Mouse (Mus musculus) liver, embryonic 13.5 days (tissue): ENCODE data around the gene Nt5m. TPM values are rescaled to one million over a fixed set of nuclear protein-coding genes. Genes with fewer than 3 reads are reported as not detected.

Source experiments
- ATAC-seq: fragments of 200-750 bp; cut with Nextera tagmentation; 2 replicates; pipeline ENCODE4 v1.8.0; 2017; ENCODE audit warnings: low read depth, mild to moderate bottlenecking, moderate number of reproducible peaks, moderate library complexity
- DNase-seq: peaks from one replicate; pipeline ENCODE4 v3.0.0; 2022
- H3K27ac ChIP-seq: fragments of 300-500 bp; sonication (generic); 2 replicates; pipeline ENCODE4 v1.5.1; 2015; ENCODE audit warnings: moderate library complexity, mild to moderate bottlenecking, inconsistent platforms
- H3K27me3 ChIP-seq: fragments of 300-500 bp; sonication (generic); 2 replicates; pipeline ENCODE4 v1.6.1; 2015; ENCODE audit warnings: mild to moderate bottlenecking, inconsistent platforms
- H3K36me3 ChIP-seq: fragments of 300-500 bp; sonication (generic); 2 replicates; pipeline ENCODE4 v1.6.1; 2015; ENCODE audit warnings: mild to moderate bottlenecking, inconsistent platforms
- H3K4me1 ChIP-seq: fragments of 300-500 bp; sonication (generic); replicated peaks from 2 replicates; pipeline ENCODE4 v1.6.1; 2015; ENCODE audit warnings: inconsistent platforms
- H3K4me2 ChIP-seq: fragments of 300-500 bp; sonication (generic); 2 replicates; pipeline ENCODE4 v1.6.1; 2015; ENCODE audit warnings: inconsistent platforms, mild to moderate bottlenecking, moderate library complexity
- H3K4me3 ChIP-seq: fragments of 300-500 bp; sonication (generic); replicated peaks from 2 replicates; pipeline ENCODE4 v1.5.1; 2015; ENCODE audit warnings: mild to moderate bottlenecking, inconsistent platforms
- H3K9ac ChIP-seq: fragments of 300-500 bp; sonication (generic); 2 replicates; pipeline ENCODE4 v1.6.1; 2015; ENCODE audit warnings: mild to moderate bottlenecking, inconsistent platforms
- H3K9me3 ChIP-seq: fragments of 300-500 bp; sonication (generic); replicated peaks from 2 replicates; pipeline ENCODE4 v1.6.1; 2016; ENCODE audit warnings: inconsistent platforms
- WGBS: fragments of 180-500 bp; shearing (Covaris S2); methylation state at CpG from one replicate; pipeline ENCODE4 v1.1.7; 2015; ENCODE audit not compliant: insufficient replicate concordance; 5-methylcytosine and 5-hydroxymethylcytosine counted together
- polyA plus RNA-seq: library from polyadenylated mRNA; unstranded; fragments of >200 nt; fragmentation: Nextera tagmentation; extraction: Ambion mirVana; gene quantifications from 2 replicates; pipeline ENCODE4 v1.2.1, GENCODE M21; 2015

The Nt5m gene
- polyA plus RNA-seq, 1 experiment from 2014 or later: 14.4 TPM

DNA sequence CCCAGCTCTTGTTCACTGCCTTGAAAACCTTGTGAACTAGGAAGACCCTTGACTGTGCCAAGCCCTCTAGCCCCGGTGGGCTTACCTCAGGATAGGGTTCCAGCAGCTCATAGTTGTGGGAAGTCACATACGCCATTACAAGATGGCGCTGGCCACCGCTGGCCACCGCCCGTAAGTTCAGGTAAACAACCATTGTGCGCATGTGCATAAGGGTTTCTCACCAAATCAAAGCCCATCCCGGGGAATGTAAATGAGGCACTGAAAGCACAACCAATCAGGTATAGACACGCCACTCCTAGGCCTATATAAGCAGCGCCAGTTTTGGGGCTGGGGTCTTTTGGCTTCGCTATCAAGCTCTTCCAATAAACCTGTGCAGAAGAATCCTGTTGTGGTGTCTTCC lies 7.1 kb downstream of the Nt5m start:
- peaks cover 11% of the 10 kb centered on the region; the same call in 1 of the 2 replicates for H3K36me3 ChIP-seq
- no peaks in the 10 kb centered on the region for H3K27me3 ChIP-seq
- no peak overlapping the region for H3K4me2 ChIP-seq
- H3K4me3 ChIP-seq: no peak overlapping the region
- H3K27ac ChIP-seq: no peak overlapping the region
- WGBS: 83% methylated on average over 11 of the region's 11 CpGs
- ATAC-seq (no peak), DNase-seq (no peak)
- peaks cover 35% of the 10 kb centered on the region for H3K4me1 ChIP-seq
- H3K9me3 ChIP-seq: no peaks in the 10 kb centered on the region
- H3K9ac ChIP-seq: no peak overlapping the region

DNA sequence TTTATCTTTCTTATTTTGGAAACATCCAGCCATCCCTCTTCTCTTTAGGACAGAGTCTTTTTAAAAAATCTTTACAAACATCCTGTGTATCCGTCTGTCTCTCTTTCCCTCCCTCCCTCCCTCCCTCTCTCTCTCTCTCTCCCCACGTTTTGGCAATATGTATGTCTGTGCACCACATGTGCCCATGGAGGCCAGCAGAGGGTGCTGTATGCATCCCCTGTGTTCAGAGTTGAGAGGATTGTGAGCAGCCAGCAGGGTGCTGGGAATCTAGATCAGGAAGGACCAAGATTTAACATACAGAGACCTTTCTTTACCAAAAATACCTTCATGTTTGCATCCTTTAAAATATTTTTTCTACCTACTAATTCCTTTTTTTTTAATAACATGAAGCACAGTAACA lies 7.9 kb downstream of the Nt5m start:
- Histone ChIP-seq H3K27me3 (no peaks in the 10 kb centered on the region), H3K4me1 (peaks cover 36% of the 10 kb centered on the region), H3K9me3 (no peaks in the 10 kb centered on the region), H3K4me2 (peak overlapping the region; percentile 87), H3K27ac (no peak overlapping the region), H3K4me3 (peak overlapping the region; percentile 76), H3K9ac (no peak overlapping the region), H3K36me3 (peaks cover 11% of the 10 kb centered on the region; the same call in 1 of the 2 replicates)
- 10% methylated on average over 2 of the region's 2 CpGs for WGBS
- ATAC-seq (peak; percentile 46; the same call in 1 of the 2 replicates), DNase-seq (peak; percentile 53)

DNA sequence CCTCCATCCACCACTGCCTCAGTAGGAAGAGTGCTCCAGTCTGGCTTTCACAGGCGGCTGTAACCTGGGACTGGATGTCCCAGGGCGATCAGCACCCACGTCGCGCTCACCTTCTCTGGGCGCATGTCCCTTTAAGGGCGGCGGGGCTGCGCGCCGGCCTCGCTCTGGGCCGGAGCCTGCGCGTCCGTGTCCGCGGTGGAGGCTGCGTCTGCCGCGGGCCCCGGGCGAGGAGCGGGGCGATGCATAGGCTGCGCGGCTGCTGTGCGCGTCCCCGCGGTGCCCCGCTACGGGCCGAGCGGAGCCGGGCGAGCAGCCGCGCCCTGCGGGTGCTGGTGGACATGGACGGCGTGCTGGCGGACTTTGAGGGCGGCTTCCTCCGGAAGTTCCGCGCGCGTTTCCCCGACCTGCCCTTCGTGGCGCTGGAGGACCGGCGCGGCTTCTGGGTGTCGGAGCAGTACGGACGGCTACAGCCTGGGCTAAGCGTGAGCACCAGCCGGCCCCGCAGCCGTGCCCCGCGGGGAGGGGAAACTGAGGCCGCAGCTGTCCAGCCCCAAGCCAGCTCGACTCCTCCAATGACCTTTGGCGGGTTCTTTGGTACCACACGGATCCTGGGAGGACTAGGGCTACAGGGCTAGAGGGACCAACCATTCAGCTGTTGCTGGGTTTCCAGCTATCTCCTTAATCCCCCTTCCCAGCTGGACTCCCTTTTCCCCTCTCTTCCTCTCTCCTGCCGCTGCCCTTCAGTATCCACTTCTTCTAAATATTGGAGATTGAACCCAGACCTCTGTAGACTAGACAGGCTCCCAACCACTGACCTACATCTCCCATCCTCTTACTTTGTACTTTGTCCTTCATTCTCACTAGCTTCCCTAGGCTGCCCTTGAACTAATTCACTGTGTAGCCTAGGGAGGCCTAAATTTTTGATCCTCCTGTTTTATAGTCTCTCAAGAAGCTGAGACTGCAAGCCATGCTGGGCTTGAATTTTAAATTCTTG lies 8.9 kb downstream of the Nt5m start:
- no peaks in the 10 kb centered on the region for H3K27me3 ChIP-seq
- DNase-seq: peak; percentile 68
- H3K27ac ChIP-seq: peak overlapping the region; percentile 72
- peak overlapping the region; percentile 87 for H3K4me2 ChIP-seq
- peak overlapping the region; percentile 80 for H3K9ac ChIP-seq
- peak overlapping the region; percentile 76 for H3K4me3 ChIP-seq
- under 1% methylated on average over 69 of the region's 69 CpGs for WGBS
- peaks cover 44% of the 10 kb centered on the region for H3K4me1 ChIP-seq
- no peaks in the 10 kb centered on the region for H3K9me3 ChIP-seq
- peaks cover 9% of the 10 kb centered on the region; the same call in 1 of the 2 replicates for H3K36me3 ChIP-seq
- ATAC-seq: peak; percentile 83

DNA sequence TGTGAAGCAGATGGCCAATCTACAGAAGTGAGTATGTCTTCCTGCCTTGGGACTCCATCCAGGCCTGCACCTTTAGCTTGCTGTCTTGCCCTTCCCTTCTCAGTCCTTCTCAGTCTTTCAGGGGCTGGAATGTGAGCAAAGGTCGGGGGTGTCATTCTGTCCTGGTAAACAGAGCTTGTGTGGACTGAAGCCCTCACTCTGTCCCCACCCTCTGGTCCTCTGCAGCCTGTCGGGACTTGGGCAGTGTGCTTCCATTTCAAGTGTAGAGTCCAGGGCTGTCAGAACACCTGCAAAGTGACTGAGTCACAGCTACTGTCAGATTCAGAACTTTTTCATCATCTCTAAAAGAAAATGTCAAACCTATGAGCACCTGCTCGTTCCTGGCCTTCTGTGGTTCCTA lies 13.6 kb downstream of the Nt5m start:
- Histone ChIP-seq H3K36me3 (peaks cover 4% of the 10 kb centered on the region; the same call in 1 of the 2 replicates), H3K27me3 (no peaks in the 10 kb centered on the region), H3K4me3 (no peak overlapping the region), H3K4me2 (no peak overlapping the region), H3K4me1 (peaks cover 32% of the 10 kb centered on the region), H3K9me3 (no peaks in the 10 kb centered on the region), H3K9ac (no peak overlapping the region), H3K27ac (0 out of 2 replicates have a peak overlapping the region, but pooled peaks have one; percentile 13)
- WGBS: 60% methylated on average over 3 of the region's 3 CpGs
- DNase-seq (no peak), ATAC-seq (no peak)

DNA sequence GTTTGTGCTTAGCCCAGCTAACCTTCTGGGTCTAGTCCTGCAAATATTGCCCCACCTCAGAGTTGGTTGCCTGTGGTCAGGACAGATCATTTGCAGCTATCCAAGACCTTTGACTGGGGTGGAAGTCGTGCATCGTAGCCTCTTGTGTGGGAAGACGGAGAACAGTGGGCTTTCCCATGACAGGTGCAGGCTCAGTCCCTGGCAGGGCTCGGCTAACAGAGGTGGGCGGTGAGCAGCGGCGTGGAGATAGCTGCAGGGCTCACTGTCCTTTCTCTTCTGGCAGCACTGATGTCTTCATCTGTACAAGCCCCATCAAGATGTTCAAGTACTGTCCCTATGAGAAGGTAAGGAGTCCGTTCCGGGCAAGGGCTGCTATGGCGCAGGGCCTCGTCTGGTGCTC lies 21.2 kb downstream of the Nt5m start:
- Histone ChIP-seq H3K27me3 (no peaks in the 10 kb centered on the region), H3K4me1 (peaks cover 8% of the 10 kb centered on the region; the same call in 1 of the 2 replicates), H3K9ac (no peak overlapping the region), H3K4me3 (no peak overlapping the region), H3K27ac (no peak overlapping the region), H3K4me2 (no peak overlapping the region), H3K36me3 (peaks cover 8% of the 10 kb centered on the region; the same call in 1 of the 2 replicates), H3K9me3 (no peaks in the 10 kb centered on the region)
- WGBS: 76% methylated on average over 11 of the region's 11 CpGs
- no peak for ATAC-seq
- no peak for DNase-seq

DNA sequence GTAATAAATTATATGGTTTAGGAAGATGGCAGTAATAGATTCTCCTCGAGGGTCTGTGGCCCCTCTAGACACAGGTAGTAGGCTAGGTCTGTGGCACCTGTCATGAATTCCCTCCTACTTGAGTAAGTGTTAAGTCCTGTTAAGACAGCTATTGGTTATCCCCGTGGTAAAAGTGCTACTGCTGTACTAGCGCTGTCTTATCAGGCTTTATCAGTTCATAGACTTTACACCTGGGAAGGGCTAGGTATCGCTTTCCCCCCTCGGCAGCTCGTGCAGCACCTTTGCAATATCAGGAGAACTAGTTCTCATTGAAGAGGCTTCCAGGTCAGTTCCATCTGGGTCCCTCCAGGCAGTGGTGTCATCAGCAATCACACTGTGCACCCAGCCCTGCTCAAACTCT lies 25.1 kb downstream of the Nt5m start:
- H3K9ac ChIP-seq: no peak overlapping the region
- H3K4me3 ChIP-seq: no peak overlapping the region
- WGBS: 59% methylated on average over 6 of the region's 6 CpGs
- no peak overlapping the region for H3K4me2 ChIP-seq
- ATAC-seq: no peak
- peaks cover 9% of the 10 kb centered on the region; the same call in 1 of the 2 replicates for H3K36me3 ChIP-seq
- H3K27ac ChIP-seq: no peak overlapping the region
- H3K9me3 ChIP-seq: no peaks in the 10 kb centered on the region
- no peaks in the 10 kb centered on the region for H3K27me3 ChIP-seq
- 0 out of 2 replicates have a peak, but pooled peaks cover 5% of the 10 kb centered on the region for H3K4me1 ChIP-seq
- no peak for DNase-seq

DNA sequence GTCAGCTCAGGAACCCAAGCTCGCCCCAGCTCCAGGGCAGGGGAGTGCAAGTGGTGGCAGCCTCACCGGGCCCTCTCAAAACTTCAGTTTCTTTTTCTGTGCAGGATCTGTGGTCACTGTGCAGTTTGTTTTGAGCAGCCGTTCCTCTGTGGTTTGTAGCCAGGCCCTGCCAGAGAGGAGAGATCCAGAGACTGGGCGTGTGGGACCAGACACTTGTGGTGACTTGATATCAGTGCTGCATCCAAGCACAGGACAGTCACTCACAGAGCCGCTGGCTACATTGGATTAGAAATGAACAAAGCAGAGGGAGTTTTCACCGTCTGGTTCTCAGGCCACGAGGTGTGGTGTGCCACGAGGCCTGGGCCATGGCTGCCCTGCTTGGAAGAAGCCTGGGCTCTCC lies 32.9 kb downstream of the Nt5m start:
- Histone ChIP-seq H3K9me3 (no peaks in the 10 kb centered on the region), H3K9ac (no peak overlapping the region), H3K4me1 (no peaks in the 10 kb centered on the region; the same call in 1 of the 2 replicates), H3K4me2 (no peak overlapping the region), H3K27me3 (no peaks in the 10 kb centered on the region), H3K36me3 (peaks cover 22% of the 10 kb centered on the region), H3K4me3 (no peak overlapping the region), H3K27ac (no peak overlapping the region; the same call in 1 of the 2 replicates)
- ATAC-seq (no peak), DNase-seq (no peak)
- 34% methylated on average over 8 of the region's 8 CpGs for WGBS

DNA sequence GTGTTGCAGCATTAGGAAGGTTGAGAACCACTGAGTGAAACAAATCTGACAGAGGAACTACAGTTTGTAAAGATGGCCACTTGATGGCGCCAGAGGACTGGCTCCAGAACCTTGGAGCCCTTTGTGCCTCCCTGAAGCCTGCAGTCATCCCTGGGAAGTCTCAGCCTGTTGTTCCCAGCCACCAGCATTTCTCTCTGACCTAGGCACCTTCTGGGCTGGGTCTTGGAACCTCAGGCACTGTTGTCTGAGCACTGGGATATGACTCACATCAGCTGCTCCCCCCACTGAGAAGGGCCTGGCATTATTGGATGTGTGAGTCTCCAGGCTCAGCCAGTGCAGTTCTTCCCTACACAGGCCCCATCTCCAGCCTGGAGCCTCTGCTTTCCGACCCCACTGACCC lies 40.8 kb downstream of the Nt5m start:
- DNase-seq (peak; percentile 48), ATAC-seq (peak; percentile 31; the same call in 1 of the 2 replicates)
- peaks cover 6% of the 10 kb centered on the region for H3K4me1 ChIP-seq
- no peaks in the 10 kb centered on the region for H3K27me3 ChIP-seq
- H3K9me3 ChIP-seq: no peaks in the 10 kb centered on the region
- no peak overlapping the region for H3K27ac ChIP-seq
- WGBS: 10% methylated on average over 2 of the region's 2 CpGs
- H3K36me3 ChIP-seq: peaks cover 16% of the 10 kb centered on the region; the same call in 1 of the 2 replicates
- H3K4me3 ChIP-seq: no peak overlapping the region
- H3K4me2 ChIP-seq: no peak overlapping the region
- H3K9ac ChIP-seq: no peak overlapping the region

DNA sequence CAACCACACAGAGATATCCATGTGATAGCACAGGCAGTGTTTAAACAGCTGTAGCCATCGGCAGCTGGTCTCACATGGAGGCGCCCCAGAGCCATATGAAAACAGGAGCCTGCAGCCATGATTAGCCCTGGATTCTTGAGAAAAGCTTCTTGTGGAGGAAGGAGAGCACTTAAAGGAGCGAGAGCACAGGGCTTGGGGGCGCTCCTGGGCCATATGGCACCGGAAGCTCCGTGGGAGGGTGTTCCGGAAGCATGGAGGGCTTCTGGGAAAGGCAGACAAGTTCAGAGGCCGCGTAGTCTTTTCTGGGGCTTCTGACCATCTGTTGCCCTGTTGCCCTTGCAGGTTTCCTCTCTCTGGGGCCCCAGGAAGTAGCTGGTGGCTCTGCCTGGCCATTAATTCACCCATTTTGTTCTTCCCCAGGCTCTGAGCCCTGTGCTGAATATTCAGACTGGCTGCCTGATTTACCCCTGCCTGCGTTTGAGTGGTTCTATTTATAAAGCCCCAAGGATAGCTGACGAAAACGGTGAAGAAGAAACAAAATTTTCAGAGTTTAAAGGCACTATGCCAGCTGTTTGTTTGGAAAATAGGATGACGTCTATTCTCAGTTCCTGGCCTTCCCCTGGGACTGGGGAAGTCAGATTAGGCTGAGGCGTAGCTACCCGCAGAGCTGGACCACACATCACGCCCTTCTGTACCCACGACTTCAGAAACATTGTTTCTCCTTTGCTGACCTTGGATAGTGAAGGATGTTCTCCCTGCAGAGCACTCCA lies 46.2 kb downstream of the Nt5m start:
- 0 out of 2 replicates have a peak overlapping the region, but pooled peaks have one; percentile 4 for H3K4me2 ChIP-seq
- DNase-seq (peak; percentile 16), ATAC-seq (peak; percentile 51; the same call in 1 of the 2 replicates)
- H3K4me1 ChIP-seq: peaks cover 18% of the 10 kb centered on the region
- no peaks in the 10 kb centered on the region; the same call in 1 of the 2 replicates for H3K9me3 ChIP-seq
- H3K36me3 ChIP-seq: no peaks in the 10 kb centered on the region
- WGBS: 23% methylated on average over 17 of the region's 17 CpGs
- H3K27ac ChIP-seq: peak overlapping the region; percentile 54
- H3K27me3 ChIP-seq: no peaks in the 10 kb centered on the region
- no peak overlapping the region for H3K9ac ChIP-seq
- H3K4me3 ChIP-seq: no peak overlapping the region

DNA sequence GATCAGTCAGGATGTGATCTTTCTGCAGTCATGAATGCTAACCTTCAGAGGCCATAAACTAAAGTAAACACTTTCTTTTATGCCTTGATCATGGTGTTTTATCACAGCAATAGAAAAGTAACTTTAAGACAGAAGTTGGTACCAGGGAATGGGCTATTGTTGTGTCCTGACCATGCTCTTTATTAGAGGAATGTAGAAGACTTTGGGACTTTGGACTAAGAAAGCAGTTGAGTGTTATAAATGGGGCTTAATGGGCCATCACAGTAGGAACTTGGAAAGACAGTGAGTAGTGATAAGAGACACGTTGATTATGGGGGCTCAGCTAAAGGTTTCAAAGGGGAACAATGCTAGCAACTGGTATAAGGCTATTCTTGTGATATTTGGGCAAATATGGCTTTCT lies 47.7 kb downstream of the Nt5m start:
- H3K9me3 ChIP-seq: no peaks in the 10 kb centered on the region; the same call in 1 of the 2 replicates
- peaks cover 18% of the 10 kb centered on the region for H3K4me1 ChIP-seq
- DNase-seq: no peak
- H3K36me3 ChIP-seq: no peaks in the 10 kb centered on the region
- no peak overlapping the region for H3K9ac ChIP-seq
- H3K27me3 ChIP-seq: no peaks in the 10 kb centered on the region
- 42% methylated on average over 1 of the region's 1 CpGs for WGBS
- ATAC-seq: no peak
- H3K4me2 ChIP-seq: no peak overlapping the region
- H3K27ac ChIP-seq: no peak overlapping the region
- H3K4me3 ChIP-seq: no peak overlapping the region

DNA sequence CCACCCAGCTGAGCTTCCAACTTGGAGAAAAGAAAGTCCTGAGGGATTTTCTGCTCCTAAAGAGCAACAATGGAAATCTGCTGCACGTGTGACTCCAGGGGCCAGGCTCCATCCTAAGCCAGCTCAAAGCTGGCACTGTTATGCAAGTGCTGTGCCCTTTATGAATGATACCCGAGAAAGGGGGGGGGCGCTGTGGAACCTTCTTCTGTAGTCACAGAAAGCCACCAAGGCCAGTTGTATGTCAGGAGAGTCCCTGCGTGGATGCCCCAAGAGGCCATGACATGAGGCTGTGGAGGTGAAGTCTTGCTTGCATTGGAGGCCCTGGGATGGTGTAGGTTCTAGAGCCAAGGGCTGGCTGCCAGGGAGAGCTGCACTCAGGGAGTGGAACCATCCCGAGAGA lies 48.9 kb downstream of the Nt5m start:
- 66% methylated on average over 5 of the region's 5 CpGs for WGBS

More for the DNA sequence above, 48.9 kb downstream of the Nt5m start:
- no peak overlapping the region for H3K27ac ChIP-seq
- no peak overlapping the region for H3K9ac ChIP-seq
- no peak overlapping the region for H3K4me3 ChIP-seq
- DNase-seq (no peak), ATAC-seq (no peak)
- H3K4me1 ChIP-seq: peaks cover 18% of the 10 kb centered on the region
- no peaks in the 10 kb centered on the region; the same call in 1 of the 2 replicates for H3K9me3 ChIP-seq
- H3K27me3 ChIP-seq: no peaks in the 10 kb centered on the region
- H3K36me3 ChIP-seq: no peaks in the 10 kb centered on the region
- no peak overlapping the region for H3K4me2 ChIP-seq
